Mouse (Mus musculus) embryonic facial prominence, embryonic 11.5 days (tissue): ENCODE measurements around the gene Inppl1. TPM values are rescaled to one million over a fixed set of nuclear protein-coding genes. Genes with fewer than 3 reads are reported as not detected.

Source experiments
- ATAC-seq: fragments of 200-750 bp; cut with Nextera tagmentation; replicated peaks from 2 replicates; pipeline ENCODE4 v1.8.0; 2017; ENCODE audit warnings: low read depth; ENCODE audit not compliant: insufficient number of reproducible peaks, low FRiP score, low TSS enrichment
- DNase-seq: peaks from one replicate; pipeline ENCODE4 v3.0.0-alpha.2; 2015; ENCODE audit warnings: low spot score
- H3K27ac ChIP-seq: fragments of 300-500 bp; sonication (generic); replicated peaks from 2 replicates; pipeline ENCODE4 v1.5.1; 2014; ENCODE audit warnings: mild to moderate bottlenecking, low read depth, low read length, control low read depth
- H3K27me3 ChIP-seq: fragments of 300-500 bp; sonication (generic); 2 replicates; pipeline ENCODE4 v1.6.1; 2014; ENCODE audit warnings: mild to moderate bottlenecking, low read length, moderate library complexity, mixed read lengths; ENCODE audit not compliant: control insufficient read depth, insufficient read depth
- H3K36me3 ChIP-seq: fragments of 300-500 bp; sonication (generic); replicated peaks from 2 replicates; pipeline ENCODE4 v1.6.1; 2014; ENCODE audit warnings: low read depth, mild to moderate bottlenecking, low read length, moderate library complexity, mixed read lengths; ENCODE audit not compliant: control insufficient read depth, insufficient read depth
- H3K4me1 ChIP-seq: fragments of 300-500 bp; sonication (generic); 2 replicates; pipeline ENCODE4 v1.6.1; 2014; ENCODE audit warnings: low read length, mixed read lengths; ENCODE audit not compliant: control insufficient read depth, insufficient read depth
- H3K4me2 ChIP-seq: fragments of 300-500 bp; sonication (generic); 2 replicates; pipeline ENCODE4 v1.6.1; 2014; ENCODE audit warnings: low read depth, mild to moderate bottlenecking, control low read depth, low read length, moderate library complexity
- H3K4me3 ChIP-seq: fragments of 300-500 bp; sonication (generic); 2 replicates; pipeline ENCODE4 v1.5.1; 2014; ENCODE audit warnings: low read depth, low read length, control low read depth
- H3K9ac ChIP-seq: fragments of 300-500 bp; sonication (generic); replicated peaks from 2 replicates; pipeline ENCODE4 v1.6.1; 2014; ENCODE audit warnings: mild to moderate bottlenecking, control low read depth, low read length
- H3K9me3 ChIP-seq: fragments of 300-500 bp; sonication (generic); replicated peaks from 2 replicates; pipeline ENCODE4 v1.6.1; 2016; ENCODE audit warnings: mild to moderate bottlenecking, low read length, inconsistent platforms, mixed read lengths; ENCODE audit not compliant: control insufficient read depth
- WGBS: fragments of 180-500 bp; shearing (Covaris S2); extraction: QIAGEN DNeasy Blood & Tissue Kit; methylation state at CpG from one replicate; pipeline ENCODE4 v1.1.7; 2014; 5-methylcytosine and 5-hydroxymethylcytosine counted together
- polyA plus RNA-seq: library from polyadenylated mRNA; unstranded; fragments of >200 nt; fragmentation: Nextera tagmentation; extraction: Ambion mirVana; gene quantifications from 2 replicates; pipeline ENCODE4 v1.2.1, GENCODE M21; 2014

Gene Inppl1
- polyA plus RNA-seq, 1 experiment from 2014 or later = 30.5 TPM

GRCm38 (mm10) chr7:101835457-101836109 lies 2.4 kb downstream of the Inppl1 start:
- ATAC-seq (no peak), DNase-seq (no peak)
- 34% methylated on average over 5 of the region's 5 CpGs for WGBS
- H3K4me3 ChIP-seq = peak overlapping the region; percentile 88
- H3K36me3 ChIP-seq = peaks cover 19% of the 10 kb centered on the region
- H3K9me3 ChIP-seq = no peaks in the 10 kb centered on the region
- H3K27me3 ChIP-seq = no peaks in the 10 kb centered on the region
- peak overlapping the region; percentile 98 for H3K9ac ChIP-seq
- H3K4me2 ChIP-seq = peak overlapping the region; percentile 84
- H3K4me1 ChIP-seq = peaks cover 5% of the 10 kb centered on the region; the same call in 1 of the 2 replicates
- H3K27ac ChIP-seq = no peak overlapping the region; the same call in 1 of the 2 replicates

- H3K9ac ChIP-seq = no peak overlapping the region
These were observed 3.1 kb downstream of the Inppl1 start for GRCm38 (mm10) chr7:101834903-101835302.

GRCm38 (mm10) chr7:101833916-101834584 lies 4.0 kb downstream of the Inppl1 start:
- 63% methylated on average over 3 of the region's 3 CpGs for WGBS
- ATAC-seq = no peak
- DNase-seq = no peak
- Histone ChIP-seq H3K4me2 (no peak overlapping the region; the same call in 1 of the 2 replicates), H3K9me3 (no peaks in the 10 kb centered on the region), H3K27me3 (no peaks in the 10 kb centered on the region), H3K9ac (no peak overlapping the region), H3K36me3 (peaks cover 26% of the 10 kb centered on the region), H3K27ac (no peak overlapping the region), H3K4me3 (no peak overlapping the region), H3K4me1 (peaks cover 5% of the 10 kb centered on the region; the same call in 1 of the 2 replicates)

More at GRCm38 (mm10) chr7:101834903-101835302, 3.1 kb downstream of the Inppl1 start:
- no peak for ATAC-seq
- H3K27me3 ChIP-seq = no peaks in the 10 kb centered on the region
- peaks cover 22% of the 10 kb centered on the region for H3K36me3 ChIP-seq
- H3K4me3 ChIP-seq = peak overlapping the region; percentile 88
- peaks cover 5% of the 10 kb centered on the region; the same call in 1 of the 2 replicates for H3K4me1 ChIP-seq
- peak overlapping the region; percentile 84 for H3K4me2 ChIP-seq
- H3K9me3 ChIP-seq = no peaks in the 10 kb centered on the region
- H3K27ac ChIP-seq = no peak overlapping the region
- no peak for DNase-seq
- WGBS = 58% methylated on average over 3 of the region's 3 CpGs

- 64% methylated on average over 5 of the region's 5 CpGs for WGBS
- ATAC-seq = no peak
- H3K27ac ChIP-seq = no peak overlapping the region
- H3K36me3 ChIP-seq = peaks cover 32% of the 10 kb centered on the region
- 0 out of 2 replicates have a peak, but pooled peaks cover 2% of the 10 kb centered on the region for H3K4me1 ChIP-seq
- no peaks in the 10 kb centered on the region for H3K27me3 ChIP-seq
- no peak overlapping the region for H3K9ac ChIP-seq
- DNase-seq = no peak
- no peaks in the 10 kb centered on the region for H3K9me3 ChIP-seq
- no peak overlapping the region for H3K4me2 ChIP-seq
- H3K4me3 ChIP-seq = no peak overlapping the region
These were observed 4.7 kb downstream of the Inppl1 start for GRCm38 (mm10) chr7:101833352-101833751.

- peaks cover 36% of the 10 kb centered on the region for H3K36me3 ChIP-seq
- H3K27me3 ChIP-seq = no peaks in the 10 kb centered on the region
- DNase-seq (no peak), ATAC-seq (no peak)
- 88% methylated on average over 4 of the region's 4 CpGs for WGBS
- H3K9me3 ChIP-seq = no peaks in the 10 kb centered on the region
- no peak overlapping the region for H3K9ac ChIP-seq
- H3K27ac ChIP-seq = no peak overlapping the region
- no peak overlapping the region for H3K4me2 ChIP-seq
- H3K4me3 ChIP-seq = no peak overlapping the region
- H3K4me1 ChIP-seq = 0 out of 2 replicates have a peak, but pooled peaks cover 2% of the 10 kb centered on the region
These were observed 5.7 kb downstream of the Inppl1 start for GRCm38 (mm10) chr7:101832372-101832771.

GRCm38 (mm10) chr7:101831437-101831836 lies 6.6 kb downstream of the Inppl1 start:
- 96% methylated on average over 8 of the region's 8 CpGs for WGBS
- H3K9me3 ChIP-seq = no peaks in the 10 kb centered on the region
- peaks cover 41% of the 10 kb centered on the region for H3K36me3 ChIP-seq
- no peak overlapping the region for H3K9ac ChIP-seq
- H3K27ac ChIP-seq = no peak overlapping the region
- no peak for DNase-seq
- H3K4me2 ChIP-seq = no peak overlapping the region
- H3K27me3 ChIP-seq = no peaks in the 10 kb centered on the region
- no peak overlapping the region for H3K4me3 ChIP-seq
- ATAC-seq = no peak
- H3K4me1 ChIP-seq = 0 out of 2 replicates have a peak, but pooled peaks cover 2% of the 10 kb centered on the region

GRCm38 (mm10) chr7:101830373-101830772 lies 7.7 kb downstream of the Inppl1 start:
- ATAC-seq (no peak), DNase-seq (no peak)
- Histone ChIP-seq H3K4me3 (no peak overlapping the region), H3K9me3 (no peaks in the 10 kb centered on the region), H3K9ac (no peak overlapping the region), H3K4me2 (no peak overlapping the region), H3K4me1 (0 out of 2 replicates have a peak, but pooled peaks cover 2% of the 10 kb centered on the region), H3K36me3 (peaks cover 46% of the 10 kb centered on the region), H3K27ac (no peak overlapping the region), H3K27me3 (no peaks in the 10 kb centered on the region)
- WGBS = 98% methylated on average over 3 of the region's 3 CpGs
